Mouse (Mus musculus) cerebellum, adult 18-20 months (tissue): ENCODE data around the gene Mical3.

ENCODE experiments used
- DNase-seq, 2 experiments: peaks; one replicate each; pipeline ENCODE4 v3.0.0; 2021

Mical3 gene

GRCm38 (mm10) chr6:120894089-120894488 is 236.7 kb downstream of the Mical3 start:
- DNase-seq: no peak

GRCm38 (mm10) chr6:120886696-120887095 is 244.1 kb downstream of the Mical3 start:
- DNase-seq: no peak

- no peak for DNase-seq
These were observed 246.4 kb downstream of the Mical3 start for GRCm38 (mm10) chr6:120884436-120884835.
